Mouse (Mus musculus) G1E (cell line): Measurements from ENCODE around the gene Rab10. TPM values are rescaled to one million over a fixed set of nuclear protein-coding genes. Genes with fewer than 3 reads are reported as not detected.

ENCODE experiments used
- ATAC-seq: 2 replicates; pipeline ENCODE4 v1.8.0; 2016; ENCODE audit warnings: mild to moderate bottlenecking; ENCODE audit not compliant: insufficient number of reproducible peaks, poor library complexity, low FRiP score, severe bottlenecking; ENCODE audit errors: extremely low read depth
- DNase-seq: peaks from one replicate; pipeline ENCODE4 v3.0.0; 2012; ENCODE audit warnings: low spot score
- H3K27me3 ChIP-seq: 2 replicates; pipeline ENCODE4 v1.6.1; 2012; ENCODE audit warnings: mild to moderate bottlenecking, low read length, inconsistent platforms; ENCODE audit not compliant: insufficient read depth
- H3K36me3 ChIP-seq: replicated peaks from 2 replicates; pipeline ENCODE3; 2012; ENCODE audit warnings: mild to moderate bottlenecking, inconsistent platforms
- H3K4me1 ChIP-seq: 2 replicates; pipeline ENCODE4 v1.6.1; 2012; ENCODE audit warnings: low read depth, low read length, inconsistent platforms, mixed read lengths; ENCODE audit not compliant: insufficient read depth
- H3K4me3 ChIP-seq: 2 replicates; pipeline ENCODE4 v1.5.1; 2012; ENCODE audit warnings: low read depth, mild to moderate bottlenecking, inconsistent platforms, low read length, moderate library complexity, mixed read lengths
- H3K9me3 ChIP-seq: replicated peaks from 2 replicates; pipeline ENCODE4 v1.6.1; 2012; ENCODE audit warnings: inconsistent platforms
- CTCF ChIP-seq: IDR thresholded peaks from 2 replicates; pipeline ENCODE4 v1.5.1; 2012; ENCODE audit warnings: low read depth, low read length, inconsistent platforms, mixed read lengths
- GATA1 ChIP-seq: IDR thresholded peaks from 2 replicates; pipeline ENCODE4 v1.6.1; 2012; ENCODE audit warnings: borderline replicate concordance, low read length, inconsistent platforms, mixed read lengths
- GATA2 ChIP-seq: IDR thresholded peaks from 2 replicates; pipeline ENCODE4 v1.6.1; 2012; ENCODE audit warnings: low read depth, low read length, inconsistent platforms, borderline replicate concordance
- POLR2AphosphoS5 ChIP-seq: IDR thresholded peaks from 2 replicates; pipeline ENCODE4 v1.6.1; 2012; ENCODE audit warnings: low read depth, low read length, inconsistent platforms; ENCODE audit not compliant: insufficient replicate concordance
- TAL1 ChIP-seq: conservative IDR thresholded peaks from 2 replicates; pipeline ENCODE4 v1.6.1; 2012; ENCODE audit warnings: low read depth, low read length, inconsistent platforms, mixed read lengths
- polyA plus RNA-seq: library from polyadenylated mRNA; stranded (reverse); fragments of >175 nt; gene quantifications from 2 replicates; pipeline ENCODE4 v1.2.3, GENCODE M21; 2012
- total RNA-seq, 2 experiments: library from RNA; stranded (forward) in 1 of 2; stranded (reverse) in 1 of 2; fragments of 200-1000 nt in 1 of 2; fragments of >200 nt in 1 of 2; fragmentation: Nextera tagmentation in 1 of 2; gene quantifications; 2 replicates each; pipeline ENCODE4 v1.2.3; 2014 to 2017

The Rab10 gene
- total RNA-seq (2014; fragmentation: Nextera tagmentation) (156 and 170 TPM in 2 replicates), total RNA-seq (2017) (119 and 131 TPM in 2 replicates), polyA plus RNA-seq (50.0 and 61.9 TPM in 2 replicates)

DNA sequence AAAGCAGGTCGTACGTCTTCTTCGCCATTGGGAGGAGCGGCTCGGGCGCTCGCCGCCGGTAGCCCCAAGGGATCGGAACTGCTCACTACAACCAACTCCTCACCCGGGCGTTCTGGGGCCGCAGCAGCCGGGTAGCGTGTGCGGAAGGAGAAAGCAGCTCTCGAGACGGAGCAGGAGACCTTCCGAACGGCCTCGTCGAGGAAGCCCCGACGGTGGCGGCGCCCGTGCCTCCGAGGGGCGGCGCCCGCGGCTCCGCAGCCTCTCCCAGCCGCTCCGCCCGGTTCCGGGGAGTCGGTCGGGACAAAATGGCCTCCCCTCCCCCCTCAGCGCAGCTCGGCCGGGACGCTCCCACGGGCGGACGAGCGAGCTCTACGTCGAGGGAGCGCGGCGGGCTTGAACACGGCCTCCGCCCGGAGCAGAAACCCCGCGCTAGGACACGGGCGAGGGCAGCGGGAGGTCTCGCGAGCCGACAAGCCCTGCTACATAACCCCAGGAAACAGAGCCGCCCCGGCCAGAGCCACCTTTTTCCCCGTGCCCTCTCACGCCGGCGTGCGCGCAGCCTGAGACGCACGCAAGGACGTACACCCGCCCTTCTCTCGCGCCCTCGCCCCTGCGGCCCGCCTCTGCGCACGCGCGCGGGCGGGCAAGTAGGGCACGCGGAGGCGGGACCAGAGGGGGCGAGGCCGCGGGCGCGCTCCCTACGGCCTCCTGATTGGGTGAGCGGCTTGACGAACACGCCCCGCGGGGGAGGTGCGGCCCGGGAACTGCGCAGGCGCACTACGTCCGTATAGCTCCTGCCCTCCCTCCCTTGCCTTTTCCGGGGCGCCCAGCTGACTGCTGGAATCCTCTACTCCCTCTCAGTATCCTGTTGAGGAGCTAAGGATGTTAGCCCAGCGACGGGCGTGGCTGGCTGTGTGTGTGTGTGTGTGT is at the start of gene Rab10:
Rab10 (minus strand) TSS at position 579 of the 930 bp plus-strand sequence.
- H3K27me3 ChIP-seq = no peaks in the 10 kb centered on the region
- H3K4me3 ChIP-seq = peak within 1 kb of the TSS; percentile 79
- H3K36me3 ChIP-seq = peaks cover 11% of the 10 kb centered on the region
- peaks cover 21% of the 10 kb centered on the region for H3K4me1 ChIP-seq
- DNase-seq = peak; percentile 94
- TF ChIP-seq TAL1 (no peak), POLR2AphosphoS5 (no peak), GATA1 (no peak), GATA2 (no peak), CTCF (no peak)
- no peaks in the 10 kb centered on the region for H3K9me3 ChIP-seq
- peak; percentile 82 for ATAC-seq

DNA sequence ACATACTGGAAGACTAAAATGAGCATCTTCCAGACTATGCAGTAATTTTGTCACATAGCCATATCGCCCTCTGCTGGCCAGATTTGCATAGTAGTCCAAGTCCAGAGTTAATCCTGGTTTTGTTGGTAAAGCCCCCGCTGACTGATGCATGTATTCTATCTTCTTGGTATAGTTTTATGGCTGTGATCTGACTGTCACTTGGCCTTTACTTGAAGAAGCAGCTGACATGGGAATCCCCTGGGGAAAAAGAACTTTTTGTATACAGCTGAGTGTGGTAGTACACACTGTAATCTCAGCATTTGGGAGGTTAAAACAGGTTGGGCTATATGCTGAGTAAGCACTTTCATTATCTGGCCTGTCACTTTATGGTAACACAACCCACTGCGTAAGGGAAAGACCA is 49.5 kb upstream of the Rab10 start:
- no peaks in the 10 kb centered on the region for H3K9me3 ChIP-seq
- H3K4me1 ChIP-seq = no peaks in the 10 kb centered on the region
- TF ChIP-seq CTCF = 0 out of 2 replicates have a peak, but pooled peaks have one; percentile 20
- no peak for TF ChIP-seq TAL1
- no peak for TF ChIP-seq GATA2
- no peak for TF ChIP-seq POLR2AphosphoS5
- TF ChIP-seq GATA1 = no peak
- no peak; the same call in 1 of the 2 replicates for ATAC-seq
- no peaks in the 10 kb centered on the region for H3K36me3 ChIP-seq
- H3K4me3 ChIP-seq = no peak overlapping the region
- DNase-seq = peak; percentile 19
- no peaks in the 10 kb centered on the region for H3K27me3 ChIP-seq

- no peak for DNase-seq
- Histone ChIP-seq H3K4me3 (no peak overlapping the region), H3K27me3 (no peaks in the 10 kb centered on the region), H3K9me3 (no peaks in the 10 kb centered on the region), H3K36me3 (no peaks in the 10 kb centered on the region), H3K4me1 (no peaks in the 10 kb centered on the region)
- no peak for TF ChIP-seq GATA1
- no peak for TF ChIP-seq POLR2AphosphoS5
- no peak for TF ChIP-seq TAL1
- TF ChIP-seq GATA2 = no peak
- TF ChIP-seq CTCF = no peak
- no peak for ATAC-seq
These were observed 47.1 kb upstream of the Rab10 start for GRCm38 (mm10) chr12:3356824-3357223.

GRCm38 (mm10) chr12:3355068-3355467 is 45.3 kb upstream of the Rab10 start:
- H3K4me3 ChIP-seq = no peak overlapping the region
- no peaks in the 10 kb centered on the region for H3K4me1 ChIP-seq
- no peaks in the 10 kb centered on the region for H3K36me3 ChIP-seq
- TF ChIP-seq POLR2AphosphoS5 (no peak), GATA1 (no peak), CTCF (no peak), TAL1 (no peak), GATA2 (no peak)
- no peaks in the 10 kb centered on the region for H3K9me3 ChIP-seq
- ATAC-seq (no peak), DNase-seq (no peak)
- H3K27me3 ChIP-seq = no peaks in the 10 kb centered on the region

- ATAC-seq = no peak
These were observed 42.4 kb upstream of the Rab10 start for GRCm38 (mm10) chr12:3352216-3352615.

GRCm38 (mm10) chr12:3350136-3350535 is 40.4 kb upstream of the Rab10 start:
- Histone ChIP-seq H3K4me3 (no peak overlapping the region), H3K36me3 (no peaks in the 10 kb centered on the region), H3K9me3 (no peaks in the 10 kb centered on the region), H3K4me1 (no peaks in the 10 kb centered on the region), H3K27me3 (no peaks in the 10 kb centered on the region)
- ATAC-seq = no peak
- no peak for DNase-seq
- no peak for TF ChIP-seq CTCF
- no peak for TF ChIP-seq GATA2
- TF ChIP-seq GATA1 = no peak
- TF ChIP-seq POLR2AphosphoS5 = no peak
- no peak for TF ChIP-seq TAL1

More at GRCm38 (mm10) chr12:3352216-3352615, 42.4 kb upstream of the Rab10 start:
- DNase-seq = no peak
- Histone ChIP-seq H3K27me3 (no peaks in the 10 kb centered on the region), H3K36me3 (no peaks in the 10 kb centered on the region), H3K4me3 (no peak overlapping the region), H3K4me1 (no peaks in the 10 kb centered on the region), H3K9me3 (no peaks in the 10 kb centered on the region)
- no peak for TF ChIP-seq POLR2AphosphoS5
- no peak for TF ChIP-seq GATA1
- no peak for TF ChIP-seq GATA2
- no peak for TF ChIP-seq CTCF
- TF ChIP-seq TAL1 = no peak
